Mouse (Mus musculus) kidney, adult 9 months (tissue): ENCODE measurements around the gene Vps13d.

ENCODE experiments used
- DNase-seq: peaks from one replicate; pipeline ENCODE4 v3.0.0; 2022

Vps13d gene

GRCm38 (mm10) chr4:144931167-144931566, 263.6 kb downstream of the Vps13d start:
- no peak for DNase-seq

GRCm38 (mm10) chr4:144930366-144930765, 264.4 kb downstream of the Vps13d start:
- peak; percentile 90 for DNase-seq

GRCm38 (mm10) chr4:144929811-144930221, 265.0 kb downstream of the Vps13d start:
- DNase-seq, result peak; percentile 96

GRCm38 (mm10) chr4:144928693-144929436, 265.9 kb downstream of the Vps13d start:
- DNase-seq, result no peak
